Mouse (Mus musculus): ENCODE data around the gene Srsf7.

Srsf7 gene

DNA sequence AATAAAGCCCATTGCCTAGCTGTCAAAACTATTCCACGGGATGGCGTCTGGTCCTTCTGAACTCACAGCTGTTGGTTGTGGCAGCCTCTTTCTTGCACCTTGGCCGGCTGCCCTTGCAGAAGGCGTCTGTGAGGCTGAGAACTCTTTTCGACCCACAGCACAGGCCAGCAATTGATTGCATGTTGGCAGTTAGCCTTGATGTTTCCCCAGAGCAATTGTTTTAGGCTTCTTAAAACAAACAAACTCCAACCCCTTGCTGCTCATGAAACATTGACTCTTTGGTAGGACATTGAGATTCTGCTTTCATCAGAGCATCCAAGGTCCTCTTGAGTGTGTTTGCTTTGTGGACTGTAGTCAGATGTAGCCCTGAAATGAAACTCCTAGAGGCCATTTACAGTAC is 46.7 kb downstream of the Srsf7 start:
- in situ Hi-C loops (cut with MboI, MseI): no loop called here

GRCm38 (mm10) chr17:80157489-80157888 is 49.6 kb downstream of the Srsf7 start:
- in situ Hi-C loops (cut with MboI, MseI): no loop called here

- in situ Hi-C loops (cut with MboI, MseI): no loop called here
Measured at GRCm38 (mm10) chr17:80156905-80157304, 50.2 kb downstream of the Srsf7 start.

DNA sequence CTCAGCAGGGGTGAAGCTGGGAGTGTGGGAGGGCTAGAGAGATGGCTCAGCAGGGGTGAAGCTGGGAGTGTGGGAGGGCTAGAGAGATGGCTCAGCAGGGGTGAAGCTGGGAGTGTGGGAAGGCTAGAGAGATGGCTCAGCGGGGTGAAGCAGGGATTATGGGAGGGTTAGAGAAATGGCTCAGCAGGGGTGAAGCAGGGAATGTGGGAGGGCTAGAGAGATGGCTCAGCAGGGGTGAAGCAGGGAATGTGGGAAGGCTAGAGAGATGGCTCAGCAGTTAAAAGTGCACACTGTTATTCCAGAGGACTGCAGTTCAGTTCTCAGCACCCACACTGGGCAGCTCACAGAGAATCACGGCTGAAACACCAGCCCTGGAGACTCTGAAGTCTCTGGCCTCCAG is 53.5 kb downstream of the Srsf7 start:
- in situ Hi-C loops (cut with MboI, MseI): no loop called here

- in situ Hi-C loops (cut with MboI, MseI): no loop called here
Measured at GRCm38 (mm10) chr17:80152767-80153630, 54.1 kb downstream of the Srsf7 start.

DNA sequence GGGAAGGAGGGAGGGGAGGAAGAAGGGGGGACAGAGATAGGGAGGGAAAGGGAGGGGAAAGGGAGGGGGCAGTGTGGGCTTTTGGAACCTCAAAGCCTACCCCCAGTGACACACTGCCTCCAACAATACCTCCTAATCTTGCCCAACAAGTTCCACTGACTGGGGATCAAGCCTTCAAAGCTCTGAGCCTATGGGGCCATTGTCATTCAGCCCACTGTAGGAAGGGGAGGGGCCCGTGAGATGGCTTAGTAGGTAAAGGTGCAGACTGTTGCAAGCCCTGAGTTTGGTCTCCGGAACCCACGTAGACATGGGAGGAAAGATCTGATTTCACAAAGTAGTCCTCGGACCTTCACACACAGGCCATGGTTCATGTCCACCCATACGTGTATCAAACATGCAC is 55.8 kb downstream of the Srsf7 start:
- in situ Hi-C loops (cut with MboI, MseI): no loop called here

Measured in T-helper 2 cell (primary cell).